26 mouse cellular contexts compared by ENCODE assay signal in the genomic region with DNA sequence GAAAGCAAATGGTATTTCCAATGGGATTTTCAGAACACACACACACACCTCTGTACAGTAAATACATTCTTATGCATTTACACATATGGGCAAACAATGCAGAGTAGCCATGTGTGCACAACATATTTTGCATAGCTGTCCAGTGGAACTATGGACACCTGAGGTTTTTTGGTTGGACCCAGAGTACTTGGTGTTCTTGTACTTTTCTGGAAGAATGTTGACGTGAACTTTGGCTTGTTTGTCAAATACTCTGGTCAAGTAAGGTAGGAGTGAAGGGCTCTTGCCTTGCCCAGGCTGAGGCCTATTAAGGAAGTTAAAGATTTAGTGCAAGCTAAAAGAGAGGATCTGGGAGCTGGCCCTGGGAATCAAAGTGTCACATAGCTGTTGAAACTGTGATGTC.
DNase-seq lines count a peak whose midpoint lies in the region; ATAC-seq and TF ChIP-seq lines count a peak whose summit lies in the region.
"Had no signal": no experiment of that assay in that cellular context is flagged by ENCODE, and none has a peak within 500 bp of the region (broad histone marks: within the 10 kb centered on the region; RNA-seq: fewer than 3 reads in every experiment).

No protein-coding gene starts in this region.

- H3K36me3 ChIP-seq in kidney, adult 2 months (ENCODE audit: control insufficient read depth, insufficient read depth, low read length), result no peaks in the 10 kb centered on the region
- no peaks in the 10 kb centered on the region for H3K36me3 ChIP-seq in kidney, embryonic 14.5 days (ENCODE audit: control insufficient read depth, insufficient read depth, low read length)
- no peaks in the 10 kb centered on the region for H3K36me3 ChIP-seq in liver, postnatal 0 days (replicated peaks; ENCODE audit: insufficient read depth, low read length)
- H3K36me3 ChIP-seq: embryonic facial prominence, embryonic 12.5 days; embryonic facial prominence, embryonic 15.5 days; G1E; hindbrain, embryonic 12.5 days had no signal

- no peak overlapping the region for H3K4me2 ChIP-seq in kidney, embryonic 14.5 days (replicated peaks; ENCODE audit: low read depth, low read length)
- H3K4me2 ChIP-seq in liver, postnatal 0 days (ENCODE audit: low read depth, low read length), result no peak overlapping the region
- H3K4me2 ChIP-seq: embryonic facial prominence, embryonic 12.5 days; embryonic facial prominence, embryonic 15.5 days; heart, embryonic 11.5 days; hindbrain, embryonic 12.5 days had no signal

- no peak for TF ChIP-seq POLR2A in kidney, adult 2 months (IDR thresholded peaks at IDR 0.05; ENCODE audit: low read depth, low read length)
- no peak for TF ChIP-seq POLR2A in lung, adult 2 months (IDR thresholded peaks at IDR 0.05; ENCODE audit: borderline replicate concordance, extremely low read depth, low read depth, low read length)

- H3K9ac ChIP-seq in kidney, embryonic 14.5 days (ENCODE audit: low read depth, low read length), result no peak overlapping the region
- no peak overlapping the region for H3K9ac ChIP-seq in liver, postnatal 0 days (replicated peaks)
- H3K9ac ChIP-seq: embryonic facial prominence, embryonic 12.5 days; embryonic facial prominence, embryonic 15.5 days; forebrain, postnatal 0 days; hindbrain, embryonic 12.5 days had no signal

- TF ChIP-seq EP300 in liver, postnatal 0 days (IDR thresholded peaks at IDR 0.05; ENCODE audit: low read depth), result no peak

- WGBS in kidney, adult 2 months, result 70% methylated on average over 1 of the region's 1 CpGs
- WGBS in kidney, embryonic 14.5 days, result 86% methylated on average over 1 of the region's 1 CpGs
- WGBS in lung, adult 2 months, result 60% methylated on average over 1 of the region's 1 CpGs
- 71% methylated on average over 1 of the region's 1 CpGs for WGBS in liver, postnatal 0 days (ENCODE audit: insufficient replicate concordance)

- TF ChIP-seq CTCF in kidney, adult 2 months (conservative IDR thresholded peaks at IDR 0.05; ENCODE audit: insufficient read depth, insufficient read length, low read depth, low read length), result no peak
- no peak for TF ChIP-seq CTCF in lung, adult 2 months (IDR thresholded peaks at IDR 0.05; ENCODE audit: insufficient read depth, low read length)
- no peak for TF ChIP-seq CTCF in liver, postnatal 0 days (IDR thresholded peaks at IDR 0.05; ENCODE audit: low read depth)

- peak; percentile 64 for DNase-seq in kidney, adult 2 months
- DNase-seq in lung, adult 18-20 months, result peak; percentile 56 to 75
- DNase-seq in lung, adult 2 months, result no peak
- DNase-seq in lung, postnatal 10 days, result peak; percentile 32
- DNase-seq in lung, postnatal 4 days, result peak; percentile 26 to 40
- no peak for DNase-seq in liver, postnatal 0 days
- DNase-seq in layer of hippocampus, postnatal 14 days (ENCODE audit: low spot score in 2 of 2), result no peak
- DNase-seq: adrenal gland, adult 2 months; adrenal gland, postnatal 14 days; cerebellum, adult 11 months; cerebellum, adult 2 months; cerebellum, adult 9-11 months; cerebellum, postnatal 25 days; forebrain, postnatal 0 days; gastrocnemius, adult 2 months; gastrocnemius, postnatal 14 days; heart, adult 11 months had no signal

- H3K4me1 ChIP-seq in kidney, adult 2 months (ENCODE audit: control insufficient read depth, insufficient read depth, low read length), result peaks cover 4% of the 10 kb centered on the region; the same call in 1 of the 2 replicates
- H3K4me1 ChIP-seq in kidney, embryonic 14.5 days (ENCODE audit: control insufficient read depth, insufficient read depth, low read length), result no peaks in the 10 kb centered on the region
- peaks cover 4% of the 10 kb centered on the region for H3K4me1 ChIP-seq in lung, adult 2 months (ENCODE audit: control insufficient read depth, insufficient read depth, low read length)
- no peaks in the 10 kb centered on the region for H3K4me1 ChIP-seq in liver, postnatal 0 days (ENCODE audit: insufficient read depth)
- H3K4me1 ChIP-seq: embryonic facial prominence, embryonic 12.5 days; embryonic facial prominence, embryonic 15.5 days; hindbrain, embryonic 12.5 days had no signal

- ATAC-seq in kidney, embryonic 14.5 days (ENCODE audit: low FRiP score, low TSS enrichment), result no peak
- no peak for ATAC-seq in liver, postnatal 0 days
- ATAC-seq: forebrain, embryonic 14.5 days; forebrain, postnatal 0 days; Patski had no signal

- H3K27me3 ChIP-seq in kidney, adult 2 months (replicated peaks; ENCODE audit: control insufficient read depth, insufficient read depth, low read length), result no peaks in the 10 kb centered on the region
- no peaks in the 10 kb centered on the region for H3K27me3 ChIP-seq in kidney, embryonic 14.5 days (ENCODE audit: control insufficient read depth, insufficient read depth, low read length)
- H3K27me3 ChIP-seq in liver, postnatal 0 days (ENCODE audit: insufficient read depth, low read length), result no peaks in the 10 kb centered on the region
- H3K27me3 ChIP-seq: CH12.LX; embryonic facial prominence, embryonic 12.5 days; embryonic facial prominence, embryonic 15.5 days; hindbrain, embryonic 12.5 days; Patski had no signal

- H3K27ac ChIP-seq in kidney, adult 2 months (ENCODE audit: insufficient read depth, low read depth, low read length), result peak overlapping the region; percentile 56; the same call in 1 of the 2 replicates
- no peak overlapping the region for H3K27ac ChIP-seq in kidney, embryonic 14.5 days (ENCODE audit: low read depth, low read length)
- H3K27ac ChIP-seq in liver, postnatal 0 days (ENCODE audit: low read depth), result no peak overlapping the region
- H3K27ac ChIP-seq: embryonic facial prominence, embryonic 12.5 days; embryonic facial prominence, embryonic 15.5 days; gastrocnemius, adult 2 months; hindbrain, embryonic 12.5 days had no signal

- H3K9me3 ChIP-seq in kidney, embryonic 14.5 days (ENCODE audit: control insufficient read depth, low read length), result no peaks in the 10 kb centered on the region
- no peaks in the 10 kb centered on the region for H3K9me3 ChIP-seq in liver, postnatal 0 days (ENCODE audit: low read length)
- H3K9me3 ChIP-seq: embryonic facial prominence, embryonic 12.5 days; embryonic facial prominence, embryonic 15.5 days; hindbrain, embryonic 12.5 days had no signal

- no peak overlapping the region for H3K4me3 ChIP-seq in kidney, adult 2 months (ENCODE audit: insufficient read depth, low read depth, low read length)
- H3K4me3 ChIP-seq in kidney, embryonic 14.5 days (ENCODE audit: low read length), result no peak overlapping the region
- no peak overlapping the region for H3K4me3 ChIP-seq in lung, adult 2 months (replicated peaks; ENCODE audit: extremely low read depth, low read depth, low read length)
- no peak overlapping the region for H3K4me3 ChIP-seq in liver, postnatal 0 days (ENCODE audit: low read depth, low read length)
- H3K4me3 ChIP-seq: embryonic facial prominence, embryonic 12.5 days; embryonic facial prominence, embryonic 15.5 days; gastrocnemius, adult 2 months; hindbrain, embryonic 12.5 days had no signal

Comparison
In these comparisons a context has a peak if more than half of its experiments do, and no peak if none do; other contexts are left out.
1. DNase-seq: peak in kidney, adult 2 months (single experiment), lung, adult 18-20 months (2 of 2), lung, postnatal 10 days (single experiment) and lung, postnatal 4 days (2 of 2); none in lung, adult 2 months (single experiment), liver, postnatal 0 days (single experiment) and layer of hippocampus, postnatal 14 days (0 of 2).